Mouse (Mus musculus) midbrain, embryonic 14.5 days (tissue): ENCODE results near the gene Zfp652. TPM values are rescaled to one million over a fixed set of nuclear protein-coding genes. Genes with fewer than 3 reads are reported as not detected.
A peak's percentile ranks its signal among the peaks of the same experiment; 100 is the strongest.

ENCODE experiments used
- ATAC-seq: fragments of 200-750 bp; cut with Nextera tagmentation; 2 replicates; pipeline ENCODE4 v1.8.0; 2017; ENCODE audit warnings: moderate number of reproducible peaks, moderate library complexity; ENCODE audit not compliant: low FRiP score, low TSS enrichment
- DNase-seq: peaks from one replicate; pipeline ENCODE4 v3.0.0-alpha.2; 2015
- H3K27ac ChIP-seq: fragments of 300-500 bp; sonication (generic); replicated peaks from 2 replicates; pipeline ENCODE4 v1.5.1; 2014; ENCODE audit warnings: mild to moderate bottlenecking, low read depth, low read length, moderate library complexity
- H3K27me3 ChIP-seq: fragments of 300-500 bp; sonication (generic); 2 replicates; pipeline ENCODE4 v1.6.1; 2014; ENCODE audit warnings: low read length, control low read depth, mixed read lengths; ENCODE audit not compliant: control insufficient read depth, insufficient read depth
- H3K36me3 ChIP-seq: fragments of 300-500 bp; sonication (generic); 2 replicates; pipeline ENCODE4 v1.6.1; 2014; ENCODE audit warnings: low read length, control low read depth; ENCODE audit not compliant: control insufficient read depth, insufficient read depth
- H3K4me1 ChIP-seq: fragments of 300-500 bp; sonication (generic); 2 replicates; pipeline ENCODE4 v1.6.1; 2014; ENCODE audit warnings: mild to moderate bottlenecking, antibody characterized with exemption, low read length, control low read depth; ENCODE audit not compliant: control insufficient read depth, insufficient read depth
- H3K4me2 ChIP-seq: fragments of 300-500 bp; sonication (generic); 2 replicates; pipeline ENCODE4 v1.6.1; 2014; ENCODE audit warnings: mild to moderate bottlenecking, low read length, moderate library complexity
- H3K4me3 ChIP-seq: fragments of 300-500 bp; sonication (generic); replicated peaks from 2 replicates; pipeline ENCODE4 v1.5.1; 2014; ENCODE audit warnings: low read depth, low read length
- H3K9ac ChIP-seq: fragments of 300-500 bp; sonication (generic); replicated peaks from 2 replicates; pipeline ENCODE4 v1.6.1; 2014; ENCODE audit warnings: mild to moderate bottlenecking, low read length, moderate library complexity
- H3K9me3 ChIP-seq: fragments of 300-500 bp; sonication (generic); 2 replicates; pipeline ENCODE4 v1.6.1; 2016; ENCODE audit warnings: low read length, control low read depth, mixed read lengths; ENCODE audit not compliant: control insufficient read depth
- WGBS: fragments of 180-500 bp; shearing (Covaris S2); extraction: QIAGEN DNeasy Blood & Tissue Kit; methylation state at CpG from one replicate; pipeline ENCODE4 v1.1.7; 2014; 5-methylcytosine and 5-hydroxymethylcytosine counted together
- polyA plus RNA-seq: library from polyadenylated mRNA; unstranded; fragments of >200 nt; fragmentation: Nextera tagmentation; extraction: Ambion mirVana; gene quantifications from 2 replicates; pipeline ENCODE4 v1.2.1, GENCODE M21; 2014

Zfp652 gene
- polyA plus RNA-seq, 1 experiment from 2014 or later, result 13.1 TPM

- no peak overlapping the region for H3K4me3 ChIP-seq
- H3K27me3 ChIP-seq, result no peaks in the 10 kb centered on the region
- H3K9me3 ChIP-seq, result no peaks in the 10 kb centered on the region
- ATAC-seq, result no peak
- 86% methylated on average over 10 of the region's 10 CpGs for WGBS
- no peak overlapping the region for H3K9ac ChIP-seq
- peaks cover 45% of the 10 kb centered on the region for H3K36me3 ChIP-seq
- no peak overlapping the region for H3K4me2 ChIP-seq
- no peak overlapping the region for H3K27ac ChIP-seq
- H3K4me1 ChIP-seq, result no peaks in the 10 kb centered on the region
- no peak for DNase-seq
These were observed 52.9 kb downstream of the Zfp652 start for GRCm38 (mm10) chr11:95765334-95765733.

GRCm38 (mm10) chr11:95768244-95768643 lies 55.8 kb downstream of the Zfp652 start:
- Histone ChIP-seq H3K36me3 (peaks cover 33% of the 10 kb centered on the region), H3K4me3 (no peak overlapping the region), H3K27me3 (no peaks in the 10 kb centered on the region), H3K4me1 (no peaks in the 10 kb centered on the region), H3K9me3 (no peaks in the 10 kb centered on the region), H3K27ac (no peak overlapping the region), H3K9ac (no peak overlapping the region), H3K4me2 (no peak overlapping the region)
- 85% methylated on average over 6 of the region's 6 CpGs for WGBS
- ATAC-seq, result no peak
- no peak for DNase-seq

- no peak for ATAC-seq
- 92% methylated on average over 10 of the region's 10 CpGs for WGBS
These were observed 56.7 kb downstream of the Zfp652 start for GRCm38 (mm10) chr11:95769208-95769607.

DNA sequence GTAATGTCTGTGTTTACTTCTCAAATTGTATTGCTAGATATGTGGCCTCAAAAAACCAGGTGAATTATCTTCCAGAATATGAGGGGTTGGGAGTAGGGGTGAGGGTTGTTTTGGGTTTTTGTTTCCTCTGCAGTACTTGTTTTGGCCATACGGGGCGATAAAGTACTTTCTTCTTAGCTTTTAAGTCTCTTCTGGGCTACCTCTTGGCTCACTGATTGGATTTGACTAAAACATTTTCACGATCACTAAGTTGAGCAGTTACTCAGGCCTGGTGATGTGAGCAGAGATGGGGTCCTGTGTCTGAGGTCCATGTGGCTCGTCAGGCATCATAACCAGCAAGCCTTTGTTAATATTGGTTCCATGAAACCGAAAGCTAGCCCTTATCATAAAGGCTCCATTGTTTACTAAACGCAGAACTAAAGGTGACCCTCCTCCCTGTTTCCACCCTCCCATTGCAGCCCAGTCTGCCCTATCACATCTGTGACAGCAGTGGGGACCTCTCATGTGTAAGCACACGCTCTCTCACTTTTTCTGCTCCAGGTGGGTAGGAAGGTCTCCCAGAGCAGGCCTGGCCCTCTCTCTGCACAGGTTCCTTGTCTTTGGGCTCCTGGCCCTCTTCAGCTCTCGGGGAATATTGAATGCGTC lies 58.4 kb downstream of the Zfp652 start:
- ATAC-seq (no peak), DNase-seq (peak; percentile 35)
- Histone ChIP-seq H3K27me3 (no peaks in the 10 kb centered on the region), H3K4me3 (no peak overlapping the region), H3K4me1 (no peaks in the 10 kb centered on the region), H3K36me3 (peaks cover 17% of the 10 kb centered on the region), H3K4me2 (no peak overlapping the region), H3K9ac (no peak overlapping the region), H3K9me3 (no peaks in the 10 kb centered on the region), H3K27ac (no peak overlapping the region)
- 66% methylated on average over 9 of the region's 9 CpGs for WGBS

More at GRCm38 (mm10) chr11:95769208-95769607, 56.7 kb downstream of the Zfp652 start:
- H3K4me3 ChIP-seq, result no peak overlapping the region
- H3K4me2 ChIP-seq, result no peak overlapping the region
- H3K9ac ChIP-seq, result no peak overlapping the region
- no peak overlapping the region for H3K27ac ChIP-seq
- peaks cover 24% of the 10 kb centered on the region for H3K36me3 ChIP-seq
- no peaks in the 10 kb centered on the region for H3K27me3 ChIP-seq
- no peak for DNase-seq
- H3K4me1 ChIP-seq, result no peaks in the 10 kb centered on the region
- no peaks in the 10 kb centered on the region for H3K9me3 ChIP-seq

GRCm38 (mm10) chr11:95771665-95772064 lies 59.2 kb downstream of the Zfp652 start:
- DNase-seq (no peak), ATAC-seq (no peak)
- 91% methylated on average over 8 of the region's 8 CpGs for WGBS
- no peak overlapping the region for H3K4me2 ChIP-seq
- H3K4me1 ChIP-seq, result no peaks in the 10 kb centered on the region
- no peaks in the 10 kb centered on the region for H3K27me3 ChIP-seq
- H3K36me3 ChIP-seq, result peaks cover 17% of the 10 kb centered on the region
- no peak overlapping the region for H3K4me3 ChIP-seq
- H3K27ac ChIP-seq, result no peak overlapping the region
- no peaks in the 10 kb centered on the region for H3K9me3 ChIP-seq
- no peak overlapping the region for H3K9ac ChIP-seq

GRCm38 (mm10) chr11:95773264-95773663 lies 60.8 kb downstream of the Zfp652 start:
- 88% methylated on average over 3 of the region's 3 CpGs for WGBS

GRCm38 (mm10) chr11:95777323-95778297 lies 65.1 kb downstream of the Zfp652 start:
- Histone ChIP-seq H3K4me2 (no peak overlapping the region), H3K27me3 (no peaks in the 10 kb centered on the region), H3K9me3 (no peaks in the 10 kb centered on the region), H3K4me1 (no peaks in the 10 kb centered on the region), H3K27ac (no peak overlapping the region), H3K4me3 (no peak overlapping the region), H3K36me3 (no peaks in the 10 kb centered on the region; the same call in 1 of the 2 replicates), H3K9ac (no peak overlapping the region)
- no peak for DNase-seq
- 90% methylated on average over 17 of the region's 17 CpGs for WGBS
- no peak for ATAC-seq

More at GRCm38 (mm10) chr11:95773264-95773663, 60.8 kb downstream of the Zfp652 start:
- DNase-seq (no peak), ATAC-seq (no peak)
- Histone ChIP-seq H3K4me3 (no peak overlapping the region), H3K4me1 (no peaks in the 10 kb centered on the region), H3K27me3 (no peaks in the 10 kb centered on the region), H3K4me2 (no peak overlapping the region), H3K9me3 (no peaks in the 10 kb centered on the region), H3K27ac (no peak overlapping the region), H3K36me3 (peaks cover 17% of the 10 kb centered on the region), H3K9ac (no peak overlapping the region)

DNA sequence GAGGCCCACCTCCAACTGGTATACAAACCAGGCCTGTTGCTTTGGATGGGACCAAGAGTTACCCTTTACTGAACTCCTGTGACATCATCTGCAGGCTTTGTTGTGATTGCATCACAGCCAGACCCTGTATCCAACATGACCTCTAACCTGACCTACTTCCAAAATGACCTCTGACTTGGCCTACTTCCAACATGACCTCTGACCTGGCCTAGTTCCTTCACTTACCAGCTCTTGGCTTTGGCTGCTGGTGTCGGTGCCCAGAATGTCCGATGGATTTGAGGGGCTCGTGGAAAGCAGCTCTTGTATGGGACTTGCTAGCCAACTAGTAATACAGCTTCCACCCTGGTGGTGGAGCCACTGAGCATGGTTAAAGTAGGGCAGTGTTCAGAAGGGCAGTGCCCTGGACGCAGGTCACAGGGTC lies 66.4 kb downstream of the Zfp652 start:
- Histone ChIP-seq H3K27ac (no peak overlapping the region), H3K4me3 (no peak overlapping the region), H3K27me3 (no peaks in the 10 kb centered on the region), H3K4me1 (no peaks in the 10 kb centered on the region), H3K4me2 (no peak overlapping the region), H3K9ac (no peak overlapping the region), H3K9me3 (no peaks in the 10 kb centered on the region), H3K36me3 (no peaks in the 10 kb centered on the region; the same call in 1 of the 2 replicates)
- DNase-seq (no peak), ATAC-seq (no peak)
- WGBS, result 78% methylated on average over 4 of the region's 4 CpGs
